Mouse (Mus musculus) kidney, adult 2 months (tissue): ENCODE measurements around the gene Lce1d. TPM values are rescaled to one million over a fixed set of nuclear protein-coding genes. Genes with fewer than 3 reads are reported as not detected.

Experiments used
- DNase-seq: peaks from one replicate; pipeline ENCODE4 v3.0.0; 2021
- H3K27ac ChIP-seq: fragments of 200-500 bp; 2 replicates; pipeline ENCODE4 v1.5.1; 2012; ENCODE audit warnings: low read depth, low read length, control low read depth, inconsistent platforms; ENCODE audit not compliant: insufficient read depth
- H3K27me3 ChIP-seq: fragments of 200-500 bp; replicated peaks from 2 replicates; pipeline ENCODE4 v1.6.1; 2012; ENCODE audit warnings: mild to moderate bottlenecking, moderate library complexity, low read length, inconsistent platforms; ENCODE audit not compliant: control insufficient read depth, insufficient read depth
- H3K36me3 ChIP-seq: fragments of 200-500 bp; 2 replicates; pipeline ENCODE4 v1.6.1; 2012; ENCODE audit warnings: mild to moderate bottlenecking, moderate library complexity, low read length, inconsistent platforms; ENCODE audit not compliant: control insufficient read depth, insufficient read depth
- H3K4me1 ChIP-seq: fragments of 200-500 bp; 2 replicates; pipeline ENCODE4 v1.6.1; 2011; ENCODE audit warnings: low read length; ENCODE audit not compliant: control insufficient read depth, insufficient read depth
- H3K4me3 ChIP-seq: fragments of 200-500 bp; 2 replicates; pipeline ENCODE4 v1.5.1; 2011; ENCODE audit warnings: mild to moderate bottlenecking, low read depth, low read length, control low read depth; ENCODE audit not compliant: insufficient read depth
- CTCF ChIP-seq: fragments of 200-500 bp; conservative IDR thresholded peaks from 2 replicates; pipeline ENCODE4 v1.5.1; 2011; ENCODE audit warnings: low read depth, mild to moderate bottlenecking, control low read depth, low read length, moderate library complexity, mixed read lengths; ENCODE audit not compliant: insufficient read depth, insufficient read length
- POLR2A ChIP-seq: fragments of 200-500 bp; IDR thresholded peaks from one replicate; pipeline ENCODE4 v1.6.1; 2011; ENCODE audit warnings: low read depth, low read length, control low read depth
- WGBS: fragments of 180-500 bp; shearing (Covaris S2); methylation state at CpG from one replicate; pipeline ENCODE4 v1.1.7; 2018; 5-methylcytosine and 5-hydroxymethylcytosine counted together
- polyA plus RNA-seq: library from polyadenylated mRNA; depleted of rRNA; stranded (reverse); fragments of >200 nt; gene quantifications from 2 replicates; pipeline ENCODE4 v1.2.3, GENCODE M21; 2012; rRNA removed

The Lce1d gene
- polyA plus RNA-seq, 1 experiment = not detected

DNA sequence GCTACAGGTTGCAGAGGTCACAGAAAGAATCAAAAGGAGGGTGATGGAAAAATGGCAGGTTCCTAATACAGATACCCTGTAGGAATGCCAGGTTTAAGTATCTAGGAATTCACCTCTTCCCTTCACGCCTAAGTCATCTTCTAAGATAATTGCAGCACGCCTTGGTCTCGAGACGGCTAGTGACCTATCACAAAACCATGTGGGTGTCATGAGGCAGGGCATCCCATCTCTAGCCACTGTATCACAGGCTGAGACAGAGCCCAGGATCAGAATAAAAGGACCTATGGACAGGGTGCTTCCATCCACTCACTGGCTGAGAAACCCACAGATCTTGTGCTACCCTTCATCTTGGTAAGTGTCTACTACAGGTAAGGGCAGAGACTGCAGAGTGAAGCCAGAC is 8.1 kb downstream of the Lce1d start, which contains the start of gene Lce1c:
Lce1c (plus strand) TSS at position 301 of the 400 bp plus-strand sequence.
- 79% methylated on average over 4 of the region's 4 CpGs for WGBS

DNA sequence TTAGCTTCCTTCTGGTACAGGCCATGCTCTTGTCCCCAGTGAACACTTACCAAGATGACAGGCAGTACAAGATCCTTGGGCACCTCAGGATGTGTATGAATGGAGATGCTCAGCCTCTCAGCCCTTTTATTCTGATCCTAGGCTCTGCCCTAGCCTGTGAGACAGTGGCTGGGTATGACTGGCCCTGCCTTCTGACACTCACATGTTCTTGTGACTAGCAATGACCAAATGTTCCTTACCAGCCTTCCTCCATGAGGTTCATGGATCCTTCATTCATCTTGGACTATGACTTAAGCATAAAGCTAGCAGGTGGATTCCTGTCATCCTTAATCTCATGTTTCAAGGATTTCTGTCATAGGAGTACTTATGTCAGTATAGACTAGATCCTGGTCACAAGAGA is 16.8 kb downstream of the Lce1d start, which contains the start of gene Lce1a2:
Lce1a2 (minus strand) TSS at position 101 of the 400 bp plus-strand sequence.
- no peak for TF ChIP-seq POLR2A
- TF ChIP-seq CTCF = no peak
- no peak within 1 kb of the TSS for H3K4me3 ChIP-seq
- DNase-seq = no peak
- no peaks in the 10 kb centered on the region for H3K36me3 ChIP-seq
- H3K27ac ChIP-seq = no peak within 1 kb of the TSS
- no peaks in the 10 kb centered on the region for H3K4me1 ChIP-seq
- no peaks in the 10 kb centered on the region for H3K27me3 ChIP-seq

More for the DNA sequence above, 8.1 kb downstream of the Lce1d start, which contains the start of gene Lce1c:
- Histone ChIP-seq H3K27ac (no peak within 1 kb of the TSS), H3K4me3 (no peak within 1 kb of the TSS), H3K27me3 (no peaks in the 10 kb centered on the region), H3K4me1 (no peaks in the 10 kb centered on the region), H3K36me3 (no peaks in the 10 kb centered on the region)
- no peak for DNase-seq
- TF ChIP-seq POLR2A (no peak), CTCF (no peak)

DNA sequence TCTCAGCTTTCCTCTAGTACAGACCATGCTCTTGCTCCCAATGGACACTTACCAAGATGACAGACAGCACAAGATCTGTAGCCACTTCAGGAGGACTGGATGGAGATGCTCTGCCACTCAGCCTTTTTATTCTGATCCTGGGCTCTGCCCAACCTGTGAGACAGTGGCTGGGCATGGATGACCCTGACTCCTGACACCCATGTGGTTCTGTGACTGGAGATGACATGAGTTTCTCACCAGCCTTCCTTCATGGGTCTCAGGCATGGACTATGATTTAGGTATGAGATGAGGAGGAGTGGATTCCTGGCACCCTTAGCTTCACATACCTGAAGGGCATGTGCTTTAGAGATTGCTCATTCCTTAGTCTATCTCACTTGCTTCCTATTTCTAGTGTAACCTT is 30.2 kb downstream of the Lce1d start, which contains the start of gene Lce1b:
Lce1b (minus strand) TSS at position 101 of the 400 bp plus-strand sequence.
- no peak within 1 kb of the TSS for H3K4me3 ChIP-seq
- no peak within 1 kb of the TSS for H3K27ac ChIP-seq
- no peaks in the 10 kb centered on the region for H3K36me3 ChIP-seq
- H3K27me3 ChIP-seq = no peaks in the 10 kb centered on the region
- no peaks in the 10 kb centered on the region for H3K4me1 ChIP-seq
- DNase-seq = no peak
- TF ChIP-seq POLR2A (no peak), CTCF (no peak)

DNA sequence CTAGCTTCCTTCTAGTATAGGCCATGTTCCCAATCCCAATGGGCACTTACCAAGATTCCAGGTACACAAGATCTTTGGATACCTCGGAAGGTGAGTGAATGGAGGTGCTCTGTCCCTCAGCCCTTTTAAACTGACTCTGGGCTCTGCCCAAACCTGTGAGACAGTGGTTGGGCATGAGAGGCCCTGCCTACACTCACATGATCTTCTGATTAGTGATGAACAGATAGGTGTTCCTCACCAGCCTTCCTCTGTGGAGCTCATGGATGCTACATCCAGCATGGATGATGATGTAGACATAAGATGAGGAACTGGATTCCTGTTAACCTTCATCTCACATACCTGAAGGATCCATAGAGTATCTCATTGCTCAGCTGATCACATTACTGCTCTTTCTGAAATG is 38.8 kb downstream of the Lce1d start, which contains the start of gene Lce1a1:
Lce1a1 (minus strand) TSS at position 101 of the 400 bp plus-strand sequence.
- WGBS = 79% methylated on average over 1 of the region's 1 CpGs
- no peak within 1 kb of the TSS for H3K27ac ChIP-seq
- H3K27me3 ChIP-seq = no peaks in the 10 kb centered on the region
- no peak for DNase-seq
- H3K4me1 ChIP-seq = no peaks in the 10 kb centered on the region
- H3K4me3 ChIP-seq = no peak within 1 kb of the TSS
- H3K36me3 ChIP-seq = no peaks in the 10 kb centered on the region
- TF ChIP-seq POLR2A = no peak
- TF ChIP-seq CTCF = no peak

DNA sequence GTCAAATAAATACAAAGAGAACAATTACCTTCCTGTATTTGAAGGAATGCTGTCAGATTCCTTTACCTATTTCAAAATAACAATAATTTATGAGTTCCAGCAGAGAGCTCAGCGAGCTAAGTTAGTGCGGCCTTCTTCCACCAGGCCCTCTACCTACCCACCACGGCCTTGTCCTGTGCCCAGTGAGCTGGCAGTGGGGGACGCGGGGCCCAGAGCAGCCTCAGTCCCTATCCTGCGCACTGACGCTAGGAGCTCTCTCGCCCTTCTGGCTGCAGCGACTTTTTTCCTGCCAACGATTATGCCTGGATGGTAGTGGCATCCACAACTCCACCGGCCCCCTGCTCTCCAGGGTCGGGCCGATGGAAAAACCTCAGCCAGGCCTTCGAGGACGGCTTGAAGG is 47.2 kb downstream of the Lce1d start:
- H3K4me3 ChIP-seq = no peak overlapping the region
- H3K4me1 ChIP-seq = no peaks in the 10 kb centered on the region; the same call in 1 of the 2 replicates
- H3K27me3 ChIP-seq = no peaks in the 10 kb centered on the region
- H3K27ac ChIP-seq = no peak overlapping the region
- 95% methylated on average over 15 of the region's 15 CpGs for WGBS
- DNase-seq = no peak
- TF ChIP-seq CTCF (no peak), POLR2A (no peak)
- H3K36me3 ChIP-seq = no peaks in the 10 kb centered on the region

DNA sequence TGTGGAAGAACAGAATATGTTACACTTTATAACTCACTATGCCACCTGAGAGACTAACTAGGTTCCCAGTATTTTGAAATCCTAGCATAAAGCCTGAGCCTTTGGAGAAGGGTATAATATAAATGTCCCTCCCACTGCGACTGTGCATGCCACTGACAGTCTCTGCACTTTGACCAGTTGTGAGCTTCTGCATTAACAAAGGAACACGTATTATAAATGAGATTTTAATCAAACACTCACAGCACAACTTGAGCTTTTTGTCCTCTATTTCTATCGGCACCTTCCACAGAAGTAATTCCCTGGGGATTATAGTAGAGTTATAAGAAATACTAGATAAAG is 48.4 kb downstream of the Lce1d start:
- 34% methylated on average over 3 of the region's 3 CpGs for WGBS
- DNase-seq = no peak
- TF ChIP-seq CTCF (no peak), POLR2A (no peak)
- Histone ChIP-seq H3K27me3 (no peaks in the 10 kb centered on the region), H3K27ac (0 out of 2 replicates have a peak overlapping the region, but pooled peaks have one; percentile 11), H3K4me3 (no peak overlapping the region), H3K36me3 (no peaks in the 10 kb centered on the region), H3K4me1 (no peaks in the 10 kb centered on the region; the same call in 1 of the 2 replicates)

DNA sequence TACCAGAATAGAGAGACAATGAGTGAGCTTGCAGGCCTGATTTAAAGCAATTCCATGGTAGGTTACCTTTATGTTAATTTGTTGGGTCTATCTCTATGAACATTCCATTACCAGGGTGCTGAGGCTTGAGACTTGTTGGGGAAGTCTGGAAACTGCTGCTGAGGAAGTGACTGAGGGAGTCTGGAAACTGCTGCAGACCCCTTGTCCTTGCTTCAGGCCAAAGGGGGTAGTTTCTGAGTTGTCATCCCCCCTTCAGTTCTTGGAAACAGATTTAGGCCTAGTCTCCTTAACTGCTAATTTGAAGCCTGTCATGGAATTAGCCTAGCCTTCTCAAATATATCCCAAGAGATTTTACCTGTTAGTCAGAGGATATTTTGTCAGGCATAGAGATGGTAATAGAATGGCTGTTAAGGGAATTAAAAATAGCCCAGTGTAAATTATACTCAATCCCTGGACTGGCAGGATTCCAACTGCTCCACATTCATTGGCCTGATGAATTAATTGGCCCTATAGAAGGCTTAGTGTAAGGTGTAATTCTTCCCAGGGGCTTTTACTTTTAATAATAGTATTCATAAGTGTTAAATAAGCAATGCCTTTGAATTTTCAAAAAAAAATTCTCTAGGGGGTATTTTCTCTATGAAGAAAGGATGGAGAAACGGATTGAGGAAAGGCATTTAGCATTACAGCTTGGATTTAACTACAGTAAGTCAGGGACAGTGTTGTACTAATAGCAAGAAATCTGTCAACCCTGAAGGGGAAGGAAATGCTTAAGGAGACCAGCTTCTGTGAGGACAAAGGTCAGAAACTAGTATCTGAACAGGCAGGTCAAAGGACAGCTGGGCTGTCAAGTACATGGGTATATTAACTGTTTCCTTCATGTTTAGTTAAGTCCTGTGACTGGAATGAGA is 49.0 kb downstream of the Lce1d start:
- H3K4me1 ChIP-seq = no peaks in the 10 kb centered on the region; the same call in 1 of the 2 replicates
- no peak for TF ChIP-seq POLR2A
- TF ChIP-seq CTCF = no peak
- H3K4me3 ChIP-seq = no peak overlapping the region
- no peaks in the 10 kb centered on the region for H3K36me3 ChIP-seq
- DNase-seq = peak; percentile 86
- H3K27me3 ChIP-seq = no peaks in the 10 kb centered on the region
- 17% methylated on average over 1 of the region's 1 CpGs for WGBS
- peak overlapping the region; percentile 39 for H3K27ac ChIP-seq

Other genes with a start within 250 kb of the Lce1d start
- gene Sprr1b, start 248.4 kb downstream of the Lce1d start, polyA plus RNA-seq = not detected in 2 replicates
- not detected in 2 replicates for gene Sprr3, start 228.5 kb downstream of the Lce1d start, polyA plus RNA-seq
- 32.6 and 48.8 TPM in 2 replicates for gene Sprr1a, start 201.3 kb downstream of the Lce1d start, polyA plus RNA-seq
- not detected in 2 replicates for gene Sprr4, start 186.7 kb downstream of the Lce1d start, polyA plus RNA-seq
- gene 2310046K23Rik, start 152.7 kb downstream of the Lce1d start, polyA plus RNA-seq = not detected in 2 replicates
- 0.08 and 0.14 TPM in 2 replicates for gene Ivl, start 113.5 kb downstream of the Lce1d start, polyA plus RNA-seq
- gene Smcp, start 98.2 kb downstream of the Lce1d start, polyA plus RNA-seq = 3.3 and 3.5 TPM in 2 replicates
- not detected in 2 replicates for gene 2210017I01Rik, start 79.7 kb downstream of the Lce1d start, polyA plus RNA-seq
- gene Lce6a, start 65.5 kb downstream of the Lce1d start, polyA plus RNA-seq = not detected in 2 replicates
- gene Lce1a1, start 38.9 kb downstream of the Lce1d start, polyA plus RNA-seq = not detected in 2 replicates
- gene Lce1b, start 30.3 kb downstream of the Lce1d start, polyA plus RNA-seq = not detected in 2 replicates
- not detected in 2 replicates for gene Lce1a2, start 16.9 kb downstream of the Lce1d start, polyA plus RNA-seq
- gene Lce1c, start 8.0 kb downstream of the Lce1d start, polyA plus RNA-seq = not detected in 2 replicates
- gene Lce1e, start 21.9 kb upstream of the Lce1d start, polyA plus RNA-seq = not detected in 2 replicates
- gene Lce1f, start 33.1 kb upstream of the Lce1d start, polyA plus RNA-seq = not detected in 2 replicates
- gene Gm38119, start 51.9 kb upstream of the Lce1d start, polyA plus RNA-seq = not detected in 2 replicates
- gene Lce1g, start 65.1 kb upstream of the Lce1d start, polyA plus RNA-seq = not detected in 2 replicates
- gene Lce1h, start 77.9 kb upstream of the Lce1d start, polyA plus RNA-seq = not detected in 2 replicates
- gene Lce1i, start 91.7 kb upstream of the Lce1d start, polyA plus RNA-seq = not detected in 2 replicates
- not detected in 2 replicates for gene Lce1j, start 103.3 kb upstream of the Lce1d start, polyA plus RNA-seq
- not detected in 2 replicates for gene Lce1k, start 120.7 kb upstream of the Lce1d start, polyA plus RNA-seq
- gene Kprp, start 140.0 kb upstream of the Lce1d start, polyA plus RNA-seq = not detected in 2 replicates
- not detected in 2 replicates for gene Lce1l, start 164.1 kb upstream of the Lce1d start, polyA plus RNA-seq
- not detected in 2 replicates for gene 2310050C09Rik, start 183.0 kb upstream of the Lce1d start, polyA plus RNA-seq
- gene Lce3a, start 239.0 kb upstream of the Lce1d start, polyA plus RNA-seq = not detected in 2 replicates
- not detected in 2 replicates for gene Lce3b, start 245.8 kb upstream of the Lce1d start, polyA plus RNA-seq